Mouse (Mus musculus) limb, embryonic 10.5 days (tissue): ENCODE measurements around the gene Pde10a. TPM values are rescaled to one million over a fixed set of nuclear protein-coding genes. Genes with fewer than 3 reads are reported as not detected.

Experiments used
- DNase-seq: peaks from one replicate; pipeline ENCODE4 v3.0.0-alpha.2; 2017; ENCODE audit warnings: low spot score
- H3K27ac ChIP-seq: fragments of 300-500 bp; sonication (generic); 2 replicates; pipeline ENCODE4 v1.5.1; 2016; ENCODE audit warnings: mild to moderate bottlenecking
- H3K27me3 ChIP-seq: fragments of 300-500 bp; sonication (generic); 2 replicates; pipeline ENCODE4 v1.6.1; 2016; ENCODE audit warnings: low read depth, mild to moderate bottlenecking; ENCODE audit not compliant: poor library complexity, severe bottlenecking
- H3K36me3 ChIP-seq: fragments of 300-500 bp; sonication (generic); 2 replicates; pipeline ENCODE4 v1.6.1; 2016; ENCODE audit warnings: mild to moderate bottlenecking, moderate library complexity
- H3K4me1 ChIP-seq: fragments of 300-500 bp; sonication (generic); 2 replicates; pipeline ENCODE4 v1.6.1; 2016
- H3K4me3 ChIP-seq: fragments of 300-500 bp; sonication (generic); 2 replicates; pipeline ENCODE4 v1.5.1; 2016; ENCODE audit warnings: mild to moderate bottlenecking, moderate library complexity
- H3K9me3 ChIP-seq: fragments of 300-500 bp; sonication (generic); replicated peaks from 2 replicates; pipeline ENCODE4 v1.6.1; 2016; ENCODE audit warnings: mild to moderate bottlenecking
- WGBS: fragments of 180-500 bp; shearing (Covaris S2); methylation state at CpG from one replicate; pipeline ENCODE4 v1.1.7; 2016; 5-methylcytosine and 5-hydroxymethylcytosine counted together
- polyA plus RNA-seq: library from polyadenylated mRNA; unstranded; fragments of >200 nt; fragmentation: Nextera tagmentation; extraction: Ambion mirVana; gene quantifications from 2 replicates; pipeline ENCODE4 v1.2.1, GENCODE M21; 2016

Gene Pde10a
- polyA plus RNA-seq, 1 experiment from 2014 or later: 1.6 TPM

- no peak for DNase-seq
- WGBS: 70% methylated on average over 5 of the region's 5 CpGs
- no peak overlapping the region for H3K27ac ChIP-seq
- H3K4me3 ChIP-seq: no peak overlapping the region
- 0 out of 2 replicates have a peak, but pooled peaks cover 7% of the 10 kb centered on the region for H3K4me1 ChIP-seq
- H3K9me3 ChIP-seq: no peaks in the 10 kb centered on the region
- H3K36me3 ChIP-seq: no peaks in the 10 kb centered on the region
- H3K27me3 ChIP-seq: no peaks in the 10 kb centered on the region; the same call in 1 of the 2 replicates
Measured at GRCm38 (mm10) chr17:9030181-9030580, 505.0 kb downstream of the Pde10a start.

GRCm38 (mm10) chr17:9031241-9032141 is 506.3 kb downstream of the Pde10a start:
- no peak overlapping the region for H3K27ac ChIP-seq
- no peaks in the 10 kb centered on the region for H3K36me3 ChIP-seq
- DNase-seq: peak; percentile 85
- no peak overlapping the region for H3K4me3 ChIP-seq
- 25% methylated on average over 24 of the region's 24 CpGs for WGBS
- H3K27me3 ChIP-seq: no peaks in the 10 kb centered on the region; the same call in 1 of the 2 replicates
- H3K4me1 ChIP-seq: 0 out of 2 replicates have a peak, but pooled peaks cover 7% of the 10 kb centered on the region
- H3K9me3 ChIP-seq: no peaks in the 10 kb centered on the region

GRCm38 (mm10) chr17:9032362-9033044 is 507.3 kb downstream of the Pde10a start:
- WGBS: 76% methylated on average over 6 of the region's 6 CpGs
- Histone ChIP-seq H3K27me3 (no peaks in the 10 kb centered on the region; the same call in 1 of the 2 replicates), H3K4me3 (no peak overlapping the region), H3K27ac (no peak overlapping the region), H3K36me3 (no peaks in the 10 kb centered on the region), H3K4me1 (0 out of 2 replicates have a peak, but pooled peaks cover 7% of the 10 kb centered on the region), H3K9me3 (no peaks in the 10 kb centered on the region)
- DNase-seq: no peak

GRCm38 (mm10) chr17:9033511-9033910 is 508.3 kb downstream of the Pde10a start:
- Histone ChIP-seq H3K9me3 (no peaks in the 10 kb centered on the region), H3K36me3 (no peaks in the 10 kb centered on the region), H3K4me3 (no peak overlapping the region), H3K27me3 (no peaks in the 10 kb centered on the region; the same call in 1 of the 2 replicates), H3K27ac (no peak overlapping the region), H3K4me1 (0 out of 2 replicates have a peak, but pooled peaks cover 7% of the 10 kb centered on the region)
- no peak for DNase-seq
- WGBS: 87% methylated on average over 5 of the region's 5 CpGs

- no peak overlapping the region for H3K4me3 ChIP-seq
- H3K4me1 ChIP-seq: 0 out of 2 replicates have a peak, but pooled peaks cover 7% of the 10 kb centered on the region
Measured at GRCm38 (mm10) chr17:9035561-9036348, 510.6 kb downstream of the Pde10a start.

More at GRCm38 (mm10) chr17:9035561-9036348, 510.6 kb downstream of the Pde10a start:
- 84% methylated on average over 8 of the region's 8 CpGs for WGBS
- no peaks in the 10 kb centered on the region for H3K36me3 ChIP-seq
- H3K9me3 ChIP-seq: no peaks in the 10 kb centered on the region
- H3K27me3 ChIP-seq: no peaks in the 10 kb centered on the region; the same call in 1 of the 2 replicates
- no peak for DNase-seq
- no peak overlapping the region for H3K27ac ChIP-seq

Other genes starting within 250 kb of the Pde10a start
- gene Mpc1, start 242.5 kb upstream of the Pde10a start, polyA plus RNA-seq: 81.4 and 84.6 TPM in 2 replicates
- gene Sft2d1, start 214.3 kb upstream of the Pde10a start, polyA plus RNA-seq: 57.0 and 57.7 TPM in 2 replicates
- 0.29 and 0.31 TPM in 2 replicates for gene Prr18, start 187.9 kb upstream of the Pde10a start, polyA plus RNA-seq
- 0.75 and 1.1 TPM in 2 replicates for gene T2, start 169.4 kb upstream of the Pde10a start, polyA plus RNA-seq
- gene T, start 90.9 kb upstream of the Pde10a start, polyA plus RNA-seq: 0.93 and 1.2 TPM in 2 replicates
- gene Gm17087, start 41.6 kb downstream of the Pde10a start, polyA plus RNA-seq: not detected in 2 replicates